Mouse (Mus musculus) megakaryocyte, embryonic 14.5 days (primary cell): ENCODE data around the gene Egfr.

ENCODE experiments used
- FLI1 ChIP-seq: IDR thresholded peaks from 2 replicates; pipeline ENCODE4 v1.6.1; 2012; ENCODE audit warnings: low read length, inconsistent platforms, mixed read lengths
- GATA1 ChIP-seq: IDR thresholded peaks from 3 replicates; pipeline ENCODE4 v1.6.1; 2012; ENCODE audit warnings: mixed read lengths, low read length, inconsistent platforms, borderline replicate concordance

DNA sequence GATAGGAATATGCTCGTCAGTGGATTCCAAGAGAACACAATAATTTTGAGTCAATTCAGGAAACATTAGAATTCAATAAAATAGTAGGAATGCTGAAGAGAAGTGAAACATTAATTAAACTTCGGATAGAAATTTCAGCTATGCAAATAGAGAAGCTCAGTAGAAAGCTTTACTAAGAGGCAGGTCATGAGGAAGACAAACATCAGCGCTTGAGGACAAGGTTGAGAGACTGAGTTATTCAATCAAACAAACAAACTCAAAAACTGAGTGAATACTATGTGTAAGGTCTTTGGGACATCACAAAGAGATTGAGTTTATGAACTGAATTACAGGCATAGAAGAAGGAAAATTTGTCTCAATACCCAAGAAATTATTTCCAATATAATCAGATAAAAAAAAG lies 48.8 kb upstream of the Egfr start:
- TF ChIP-seq FLI1 = no peak
- no peak for TF ChIP-seq GATA1
